Comparison of ENCODE assay signal across 9 mouse cellular contexts in genomic region chr8:105545249-105545648, GRCm38 (mm10). TPM values are rescaled to one million over a fixed set of nuclear protein-coding genes. Genes with fewer than 3 reads are reported as not detected.
A peak's percentile ranks its signal among the peaks of the same experiment; 100 is the strongest.
DNase-seq lines count a peak whose midpoint lies in the region; ATAC-seq and TF ChIP-seq lines count a peak whose summit lies in the region.
"Had no signal": no experiment of that assay in that cellular context is flagged by ENCODE, and none has a peak within 500 bp of the region (broad histone marks: within the 10 kb centered on the region; RNA-seq: fewer than 3 reads in every experiment).

No protein-coding gene starts in this region.

- peak overlapping the region; percentile 32; the same call in 1 of the 2 replicates for H3K27ac ChIP-seq in heart, embryonic 10.5 days
- H3K27ac ChIP-seq in heart, embryonic 12.5 days (ENCODE audit: poor library complexity, severe bottlenecking), result no peak overlapping the region
- peak overlapping the region; percentile 93 for H3K27ac ChIP-seq in liver, embryonic 13.5 days

- no peak for ATAC-seq in heart, embryonic 12.5 days (ENCODE audit: insufficient number of reproducible peaks, low FRiP score)
- ATAC-seq in liver, embryonic 13.5 days (ENCODE audit: low read depth), result no peak

- no peaks in the 10 kb centered on the region for H3K27me3 ChIP-seq in heart, embryonic 10.5 days (ENCODE audit: insufficient read depth, poor library complexity, severe bottlenecking)
- H3K27me3 ChIP-seq in heart, embryonic 12.5 days (replicated peaks), result no peaks in the 10 kb centered on the region
- H3K27me3 ChIP-seq in liver, embryonic 13.5 days, result no peaks in the 10 kb centered on the region
- H3K27me3 ChIP-seq in myocyte (ENCODE audit: control insufficient read depth, insufficient read depth, insufficient read length), result no peaks in the 10 kb centered on the region

- H3ac ChIP-seq in myocyte (ENCODE audit: control insufficient read depth, insufficient read length), result no peak overlapping the region

- intact Hi-C loops in gastrocnemius, postnatal 14 days (cut with DNase I; ENCODE audit: low total_unique reads), result no loop called here

- WGBS in heart, embryonic 10.5 days, result 68% methylated on average over 3 of the region's 3 CpGs
- WGBS in heart, embryonic 12.5 days, result 55% methylated on average over 3 of the region's 3 CpGs
- 78% methylated on average over 3 of the region's 3 CpGs for WGBS in liver, embryonic 13.5 days (ENCODE audit: insufficient replicate concordance)

- peaks cover 30% of the 10 kb centered on the region for H3K4me1 ChIP-seq in heart, embryonic 10.5 days
- peaks cover 32% of the 10 kb centered on the region for H3K4me1 ChIP-seq in heart, embryonic 12.5 days (replicated peaks)
- peaks cover 73% of the 10 kb centered on the region for H3K4me1 ChIP-seq in liver, embryonic 13.5 days (replicated peaks)

- H3K4me2 ChIP-seq in heart, embryonic 12.5 days, result no peak overlapping the region
- no peak overlapping the region for H3K4me2 ChIP-seq in liver, embryonic 13.5 days
- H3K4me2 ChIP-seq in myocyte (ENCODE audit: low read depth), result peak overlapping the region; percentile 47

- no peak overlapping the region for H3K9ac ChIP-seq in heart, embryonic 12.5 days
- 0 out of 2 replicates have a peak overlapping the region, but pooled peaks have one; percentile 36 for H3K9ac ChIP-seq in liver, embryonic 13.5 days

- peaks cover 10% of the 10 kb centered on the region; the same call in 1 of the 2 replicates for H3K36me3 ChIP-seq in heart, embryonic 10.5 days
- H3K36me3 ChIP-seq in heart, embryonic 12.5 days, result peaks cover 8% of the 10 kb centered on the region
- H3K36me3 ChIP-seq in liver, embryonic 13.5 days, result no peaks in the 10 kb centered on the region
- peaks cover 4% of the 10 kb centered on the region for H3K36me3 ChIP-seq in myocyte (ENCODE audit: control insufficient read depth, insufficient read depth)

- H3K9me3 ChIP-seq in heart, embryonic 10.5 days, result no peaks in the 10 kb centered on the region
- H3K9me3 ChIP-seq in heart, embryonic 12.5 days (replicated peaks), result no peaks in the 10 kb centered on the region
- H3K9me3 ChIP-seq in liver, embryonic 13.5 days (replicated peaks), result no peaks in the 10 kb centered on the region

- DNase-seq in heart, embryonic 10.5 days (ENCODE audit: low spot score), result no peak
- DNase-seq in liver, embryonic 13.5 days, result no peak
- no peak for DNase-seq in liver
- peak; percentile 46 for DNase-seq in gastrocnemius, postnatal 14 days
- DNase-seq in urinary bladder, postnatal 25 days (ENCODE audit: low spot score), result no peak
- no peak for DNase-seq in urinary bladder, adult 2 months (ENCODE audit: low spot score)

- peaks cover 7% of the 10 kb centered on the region for H3K79me2 ChIP-seq in myocyte (ENCODE audit: control insufficient read depth, insufficient read depth)

- no peak overlapping the region for H3K4me3 ChIP-seq in heart, embryonic 10.5 days
- no peak overlapping the region for H3K4me3 ChIP-seq in heart, embryonic 12.5 days
- no peak overlapping the region for H3K4me3 ChIP-seq in liver, embryonic 13.5 days (replicated peaks)
- no peak overlapping the region for H3K4me3 ChIP-seq in myocyte

- TF ChIP-seq POLR2A in myocyte (IDR thresholded peaks at IDR 0.05; ENCODE audit: insufficient read length, low read depth), result no peak

TF ChIP-seq in myocyte, 11 proteins besides CTCF, POLR2A, EP300 and RAD21:
- TF ChIP-seq CEBPB (IDR thresholded peaks at IDR 0.05; ENCODE audit: insufficient read depth, poor library complexity, severe bottlenecking) (no peak), MYOG (IDR thresholded peaks at IDR 0.05; ENCODE audit: control insufficient read depth in 1 of 3, insufficient read depth in 1 of 3, insufficient read length in 2 of 3, low read depth in 2 of 3) (peak in 1 of 3 experiments; percentile 65), MAX (IDR thresholded peaks at IDR 0.05; ENCODE audit: low read depth) (no peak), USF1 (IDR thresholded peaks at IDR 0.05; ENCODE audit: low read depth) (no peak), POLR2AphosphoS2 (IDR thresholded peaks at IDR 0.05; ENCODE audit: insufficient read length, low read depth) (no peak), REST (IDR thresholded peaks at IDR 0.05; ENCODE audit: insufficient read depth, insufficient read length) (no peak), TCF3 (IDR thresholded peaks at IDR 0.05; ENCODE audit: insufficient read length, low read depth) (no peak), MYOD1 (IDR thresholded peaks at IDR 0.05; ENCODE audit: control insufficient read depth in 1 of 3, insufficient read length in 2 of 3, low read depth in 2 of 3) (peak in 2 of 3 experiments; percentile 59 to 65), E2F4 (IDR thresholded peaks at IDR 0.05; ENCODE audit: insufficient read depth) (no peak), TCF12 (IDR thresholded peaks at IDR 0.05; ENCODE audit: insufficient read depth, poor library complexity, severe bottlenecking) (no peak), SRF (IDR thresholded peaks at IDR 0.05; ENCODE audit: control insufficient read depth, insufficient read length, low read depth) (no peak)

RNA-seq across cellular contexts. Expression of gene Atp6v0d1, which starts 20.6 kb away (rescaled TPM):
- 69.7 and 70.6 TPM in 2 replicates for polyA plus RNA-seq in heart, embryonic 10.5 days (2016; fragmentation: Nextera tagmentation; extraction: Ambion mirVana)
- polyA plus RNA-seq in heart, embryonic 12.5 days (2016; fragmentation: Nextera tagmentation; extraction: Ambion mirVana), result 51.4 and 52.9 TPM in 2 replicates
- 49.4 and 52.7 TPM in 2 replicates for polyA plus RNA-seq in liver, embryonic 13.5 days (2015; fragmentation: Nextera tagmentation; extraction: Ambion mirVana)
- total RNA-seq in gastrocnemius, postnatal 14 days (2021), result 10 to 100 TPM; 43.2 to 44.7 TPM
- polyA plus RNA-seq in myocyte (2012; fragmentation: generic; extraction: Trizol), result 126 TPM
- 144 and 148 TPM in 2 replicates for polyA plus RNA-seq in urinary bladder, adult 2 months (2012; rRNA removed)

RNA-seq across cellular contexts. Expression of gene Hsd11b2, which starts 26.7 kb away (rescaled TPM):
- 14.8 and 37.5 TPM in 2 replicates for polyA plus RNA-seq in heart, embryonic 10.5 days (2016; fragmentation: Nextera tagmentation; extraction: Ambion mirVana)
- 1.7 and 1.9 TPM in 2 replicates for polyA plus RNA-seq in heart, embryonic 12.5 days (2016; fragmentation: Nextera tagmentation; extraction: Ambion mirVana)
- polyA plus RNA-seq in liver, embryonic 13.5 days (2015; fragmentation: Nextera tagmentation; extraction: Ambion mirVana), result 1.5 and 2.2 TPM in 2 replicates
- 1 to 10 TPM; 1.9 to 2.1 TPM for total RNA-seq in gastrocnemius, postnatal 14 days (2021)
- polyA plus RNA-seq in myocyte (2012; fragmentation: generic; extraction: Trizol), result 0.59 TPM
- polyA plus RNA-seq in urinary bladder, adult 2 months (2012; rRNA removed), result 0.49 and 0.52 TPM in 2 replicates
- total RNA-seq: hematopoietic stem cell, adult 5-6 weeks had no signal

RNA-seq across cellular contexts. Expression of gene Zdhhc1, which starts 48.5 kb away (rescaled TPM):
- 16.1 and 21.6 TPM in 2 replicates for polyA plus RNA-seq in heart, embryonic 10.5 days (2016; fragmentation: Nextera tagmentation; extraction: Ambion mirVana)
- polyA plus RNA-seq in heart, embryonic 12.5 days (2016; fragmentation: Nextera tagmentation; extraction: Ambion mirVana), result 23.1 and 23.3 TPM in 2 replicates
- 2.1 TPM in 2 replicates for polyA plus RNA-seq in liver, embryonic 13.5 days (2015; fragmentation: Nextera tagmentation; extraction: Ambion mirVana)
- 10 to 100 TPM; 10.1 to 11.2 TPM for total RNA-seq in gastrocnemius, postnatal 14 days (2021)
- 17.3 TPM for polyA plus RNA-seq in myocyte (2012; fragmentation: generic; extraction: Trizol)
- 56.7 and 64.7 TPM in 2 replicates for polyA plus RNA-seq in urinary bladder, adult 2 months (2012; rRNA removed)

RNA-seq across cellular contexts. Expression of gene Ripor1, which starts 59.8 kb away (rescaled TPM):
- 34.8 and 37.3 TPM in 2 replicates for polyA plus RNA-seq in heart, embryonic 10.5 days (2016; fragmentation: Nextera tagmentation; extraction: Ambion mirVana)
- 32.8 and 33.4 TPM in 2 replicates for polyA plus RNA-seq in heart, embryonic 12.5 days (2016; fragmentation: Nextera tagmentation; extraction: Ambion mirVana)
- polyA plus RNA-seq in liver, embryonic 13.5 days (2015; fragmentation: Nextera tagmentation; extraction: Ambion mirVana), result 7.2 and 9.0 TPM in 2 replicates
- total RNA-seq in gastrocnemius, postnatal 14 days (2021), result 10 to 100 TPM; 18.9 to 20.6 TPM
- polyA plus RNA-seq in myocyte (2012; fragmentation: generic; extraction: Trizol), result 47.6 TPM
- 12.1 and 26.0 TPM in 2 replicates for polyA plus RNA-seq in urinary bladder, adult 2 months (2012; rRNA removed)
